Mouse (Mus musculus) liver, postnatal 0 days (tissue): ENCODE measurements at regions not wholly inside any gene's neighbourhood (a gene's known extent, or its start where the extent isn't known, plus 50 kb on each side); places are given as distances from the start of the nearest gene placed in this dataset.

Experiments
- CTCF ChIP-seq: sonication (generic); IDR thresholded peaks from 2 replicates; pipeline ENCODE4 v1.5.1; 2016; ENCODE audit warnings: antibody characterized with exemption, low read depth
- EP300 ChIP-seq: IDR thresholded peaks from 2 replicates; pipeline ENCODE4 v1.6.1; 2016; ENCODE audit warnings: antibody characterized with exemption, low read depth, mild to moderate bottlenecking

GRCm38 (mm10) chr12:52435321-52435720 is 68.5 kb upstream of the Arhgap5 start:
- no peak for TF ChIP-seq CTCF
- TF ChIP-seq EP300: no peak
